Comparison of ENCODE assay signal across 8 mouse cellular contexts in genomic region chr4:117484256-117485044, GRCm38 (mm10). TPM values are rescaled to one million over a fixed set of nuclear protein-coding genes. Genes with fewer than 3 reads are reported as not detected.
A peak's percentile ranks its signal among the peaks of the same experiment; 100 is the strongest.
DNase-seq lines count a peak whose midpoint lies in the region; ATAC-seq lines count a peak whose summit lies in the region.

No protein-coding gene starts in this region.

- H3K27me3 ChIP-seq in embryonic facial prominence, embryonic 13.5 days: peaks cover 78% of the 10 kb centered on the region
- H3K27me3 ChIP-seq in heart, embryonic 15.5 days: peaks cover 52% of the 10 kb centered on the region

- H3K4me3 ChIP-seq in embryonic facial prominence, embryonic 13.5 days: peak overlapping the region; percentile 51
- peak overlapping the region; percentile 58 for H3K4me3 ChIP-seq in heart, embryonic 15.5 days
- H3K4me3 ChIP-seq in macrophage (ENCODE audit: inconsistent target): peak overlapping the region; percentile 41

- H3K9me3 ChIP-seq in embryonic facial prominence, embryonic 13.5 days: no peaks in the 10 kb centered on the region
- no peaks in the 10 kb centered on the region for H3K9me3 ChIP-seq in heart, embryonic 15.5 days (replicated peaks)

- no peaks in the 10 kb centered on the region for H3K36me3 ChIP-seq in embryonic facial prominence, embryonic 13.5 days
- no peaks in the 10 kb centered on the region for H3K36me3 ChIP-seq in heart, embryonic 15.5 days
- H3K36me3 ChIP-seq in macrophage (ENCODE audit: inconsistent target): no peaks in the 10 kb centered on the region

- peak overlapping the region; percentile 70 for H3K9ac ChIP-seq in embryonic facial prominence, embryonic 13.5 days
- peak overlapping the region; percentile 58 for H3K9ac ChIP-seq in heart, embryonic 15.5 days

- ATAC-seq in embryonic facial prominence, embryonic 13.5 days (ENCODE audit: insufficient number of reproducible peaks, insufficient read depth, low FRiP score, low TSS enrichment, low read depth): peak; percentile 45; the same call in 1 of the 2 replicates
- peak; percentile 62 for ATAC-seq in heart, embryonic 15.5 days (replicated peaks; ENCODE audit: insufficient number of reproducible peaks, insufficient read depth, low FRiP score, low read depth)

- no peaks in the 10 kb centered on the region for H3K79me2 ChIP-seq in macrophage (ENCODE audit: inconsistent target)

- peak overlapping the region; percentile 99 for H3K4me2 ChIP-seq in embryonic facial prominence, embryonic 13.5 days
- peak overlapping the region; percentile 99 for H3K4me2 ChIP-seq in heart, embryonic 15.5 days

- peaks cover 19% of the 10 kb centered on the region for H3K4me1 ChIP-seq in embryonic facial prominence, embryonic 13.5 days
- peaks cover 20% of the 10 kb centered on the region for H3K4me1 ChIP-seq in heart, embryonic 15.5 days (replicated peaks)

- no peak overlapping the region for H3K27ac ChIP-seq in embryonic facial prominence, embryonic 13.5 days
- H3K27ac ChIP-seq in heart, embryonic 15.5 days: 0 out of 2 replicates have a peak overlapping the region, but pooled peaks have one; percentile 1
- no peak overlapping the region for H3K27ac ChIP-seq in macrophage

- peak; percentile 54 for DNase-seq in gastrocnemius, postnatal 10 days
- no peak for DNase-seq in gastrocnemius, adult 8-10 months (ENCODE audit: low spot score in 2 of 2)
- DNase-seq in adrenal gland, adult 2 months: peak; percentile 57
- peak; percentile 20 to 49 for DNase-seq in layer of hippocampus, adult 8-10 months (ENCODE audit: low spot score in 2 of 2)
- DNase-seq in right cerebral cortex, postnatal 10 days (ENCODE audit: low spot score in 2 of 2): peak; percentile 68 to 70

- WGBS in embryonic facial prominence, embryonic 13.5 days: under 1% methylated on average over 68 of the region's 69 CpGs
- WGBS in heart, embryonic 15.5 days: under 1% methylated on average over 69 of the region's 69 CpGs
- WGBS in macrophage (ENCODE audit: missing documents): 3% methylated on average over 65 of the region's 69 CpGs

RNA-seq across cellular contexts. Expression of gene Rnf220, which starts 12.4 kb away (rescaled TPM):
- total RNA-seq in gastrocnemius, postnatal 10 days (2021): 10 to 100 TPM; 48.0 to 54.5 TPM
- 10 to 100 TPM; 51.7 to 56.6 (median 52.0) TPM for total RNA-seq in gastrocnemius, adult 8-10 months (2022)
- total RNA-seq in adrenal gland, adult 2 months (2021): 10 to 100 TPM; 79.4 to 97.0 TPM
- 111 and 119 TPM in 2 replicates for polyA plus RNA-seq in adrenal gland, adult 2 months (2012; rRNA removed)
- polyA plus RNA-seq in embryonic facial prominence, embryonic 13.5 days (2015; fragmentation: Nextera tagmentation; extraction: Ambion mirVana): 86.7 and 89.9 TPM in 2 replicates
- 34.1 and 51.6 TPM in 2 replicates for polyA plus RNA-seq in heart, embryonic 15.5 days (2015; fragmentation: Nextera tagmentation; extraction: Ambion mirVana)
- 100 to 1,000 TPM; 171 to 184 (median 178) TPM for total RNA-seq in layer of hippocampus, adult 8-10 months (2022)
- 100 to 1,000 TPM in 12 of 26 experiments, 10 to 100 TPM in 14; 32.6 to 142 (median 97.7) TPM for total RNA-seq in macrophage (2018; cell fraction: chromatin; rRNA removed)
- 10 to 100 TPM; 31.5 to 68.3 (median 54.2) TPM for total RNA-seq in macrophage (2018; cell fraction: cytosol; rRNA removed)
- total RNA-seq in macrophage (2018; cell fraction: nucleus; rRNA removed): 100 to 1,000 TPM in 2 of 26 experiments, 10 to 100 TPM in 24; 44.2 to 123 (median 66.3) TPM
- polyA plus RNA-seq in macrophage (2018): 49.9 to 77.8 TPM (median 60.5 TPM) in 3 replicates

Comparison
In these comparisons a context has a peak if more than half of its experiments do, and no peak if none do; other contexts are left out.
1. DNase-seq: peak in gastrocnemius, postnatal 10 days (single experiment), adrenal gland, adult 2 months (single experiment), layer of hippocampus, adult 8-10 months (2 of 2) and right cerebral cortex, postnatal 10 days (2 of 2); none in gastrocnemius, adult 8-10 months (0 of 2).
2. Peak in every context shown above with its lines, with median percentiles within 50 percentile points of each other: H3K4me3 ChIP-seq.